Mouse (Mus musculus) telencephalon, adult 2 months (tissue): ENCODE data around the gene Tbx6.

Experiments
- DNase-seq: peaks from one replicate; pipeline ENCODE4 v3.0.0-alpha.2; 2011; ENCODE audit warnings: low read depth, low spot score

The Tbx6 gene

GRCm38 (mm10) chr7:126794271-126794605 is 13.0 kb downstream of the Tbx6 start:
- DNase-seq, result no peak

DNA sequence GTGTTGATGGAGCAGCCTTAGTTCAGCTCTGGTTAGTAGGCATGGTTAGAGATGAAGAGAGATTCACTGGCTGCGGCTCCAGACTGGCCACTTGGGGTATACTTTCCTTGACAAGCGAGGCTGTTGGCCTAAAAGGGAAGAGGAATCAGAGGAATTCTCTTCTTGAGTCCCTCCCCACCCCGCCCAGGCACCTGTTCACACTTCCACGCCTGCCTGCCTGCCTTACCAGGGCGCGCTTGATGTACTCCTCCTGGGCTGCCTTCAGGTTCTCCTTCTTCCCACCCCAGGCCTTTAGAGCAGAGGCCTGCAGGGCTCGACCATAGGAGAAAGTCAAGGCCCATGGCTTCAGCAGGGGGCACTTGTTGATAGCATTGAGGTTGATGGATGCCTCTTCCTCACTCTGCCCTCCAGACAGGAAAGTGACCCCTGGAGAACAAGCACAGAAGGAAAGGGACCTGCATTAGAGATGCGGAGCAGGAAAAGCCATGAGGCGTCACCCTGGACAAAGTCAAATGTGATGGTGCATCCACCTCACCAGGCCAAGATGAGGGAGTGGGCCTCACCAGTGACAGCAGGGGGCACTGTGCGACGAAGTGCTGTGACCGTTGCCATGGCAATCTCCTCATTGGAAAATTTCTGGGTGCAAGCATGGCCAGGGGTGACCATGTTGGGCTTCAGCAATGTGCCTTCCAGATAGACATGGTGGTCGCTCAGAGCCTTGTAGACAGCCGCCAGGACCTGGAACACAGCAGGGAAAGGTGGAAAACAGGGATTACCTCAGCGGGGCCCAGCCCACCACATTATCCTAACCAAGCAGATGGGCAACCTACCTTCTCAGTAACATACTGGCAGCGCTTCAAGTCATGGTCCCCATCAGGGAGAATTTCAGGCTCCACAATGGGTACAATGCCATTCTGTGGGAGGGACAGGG is 14.4 kb downstream of the Tbx6 start:
- DNase-seq, result no peak

- DNase-seq, result no peak
Measured at GRCm38 (mm10) chr7:126796350-126796932, 15.2 kb downstream of the Tbx6 start.

GRCm38 (mm10) chr7:126797411-126798126 is 16.3 kb downstream of the Tbx6 start, which contains the start of gene Fam57b:
Fam57b (plus strand) TSS chr7:126797668.
- no peak for DNase-seq

GRCm38 (mm10) chr7:126798127-126799049 is 17.1 kb downstream of the Tbx6 start:
- no peak for DNase-seq

- peak; percentile 98 for DNase-seq
Measured at GRCm38 (mm10) chr7:126799050-126799467, 17.8 kb downstream of the Tbx6 start.

- no peak for DNase-seq
Measured at GRCm38 (mm10) chr7:126799468-126800268, 18.4 kb downstream of the Tbx6 start.

DNA sequence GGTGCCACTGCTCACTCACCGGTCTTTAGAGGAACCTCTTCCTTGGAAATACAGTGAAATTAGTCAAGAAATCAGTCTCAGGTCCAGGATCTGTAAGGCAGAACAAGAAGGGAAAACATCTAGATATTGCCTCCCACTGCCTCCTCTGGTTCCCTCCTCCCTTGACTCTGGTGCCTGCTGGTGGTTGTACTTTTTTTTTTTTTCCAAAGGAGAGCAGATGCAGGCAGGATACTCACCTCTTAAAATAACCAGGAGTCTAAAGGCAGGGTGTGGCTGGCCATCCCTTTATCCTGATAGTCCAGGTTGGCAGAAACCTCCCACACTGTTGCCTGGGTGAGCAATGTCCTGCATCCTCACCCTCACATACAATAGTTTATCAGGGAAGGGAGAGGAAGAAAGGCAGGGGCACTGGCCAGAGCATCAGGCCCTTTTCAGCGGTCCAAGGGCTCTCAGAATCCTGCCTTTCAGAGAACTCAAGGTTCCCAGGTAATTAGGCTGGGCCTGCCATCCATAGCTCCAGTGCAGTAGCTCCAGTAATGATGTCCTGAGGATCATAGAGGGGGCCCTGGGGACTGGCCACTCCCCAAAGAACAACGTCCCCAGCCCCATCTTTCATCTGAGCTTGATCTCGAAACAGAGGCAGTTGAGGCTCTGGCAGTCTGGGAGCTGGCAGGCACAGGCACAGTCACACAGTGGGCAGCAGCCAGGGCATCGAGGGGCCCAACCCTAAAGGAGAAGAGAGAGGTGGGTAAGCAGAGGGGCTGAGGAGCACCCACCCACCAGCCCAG is 19.2 kb downstream of the Tbx6 start:
- DNase-seq, result peak; percentile 66

DNA sequence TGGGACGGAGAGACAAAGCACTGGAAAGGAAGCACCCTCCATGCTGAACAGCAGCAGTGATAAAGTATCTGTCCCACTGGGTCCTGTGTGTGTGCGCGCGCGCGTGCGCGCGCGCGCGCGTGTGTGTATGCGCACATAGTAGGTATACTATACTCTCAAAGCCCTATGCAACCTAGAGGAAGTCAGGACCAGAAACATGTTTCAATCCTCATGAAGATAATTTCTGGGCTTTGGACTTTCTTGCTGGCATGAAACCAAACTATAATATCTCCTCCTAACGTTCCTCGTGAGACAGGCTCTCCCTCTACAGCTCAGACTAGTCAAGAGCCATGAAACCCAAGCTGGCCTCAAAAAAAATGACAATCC is 19.8 kb downstream of the Tbx6 start:
- no peak for DNase-seq

DNA sequence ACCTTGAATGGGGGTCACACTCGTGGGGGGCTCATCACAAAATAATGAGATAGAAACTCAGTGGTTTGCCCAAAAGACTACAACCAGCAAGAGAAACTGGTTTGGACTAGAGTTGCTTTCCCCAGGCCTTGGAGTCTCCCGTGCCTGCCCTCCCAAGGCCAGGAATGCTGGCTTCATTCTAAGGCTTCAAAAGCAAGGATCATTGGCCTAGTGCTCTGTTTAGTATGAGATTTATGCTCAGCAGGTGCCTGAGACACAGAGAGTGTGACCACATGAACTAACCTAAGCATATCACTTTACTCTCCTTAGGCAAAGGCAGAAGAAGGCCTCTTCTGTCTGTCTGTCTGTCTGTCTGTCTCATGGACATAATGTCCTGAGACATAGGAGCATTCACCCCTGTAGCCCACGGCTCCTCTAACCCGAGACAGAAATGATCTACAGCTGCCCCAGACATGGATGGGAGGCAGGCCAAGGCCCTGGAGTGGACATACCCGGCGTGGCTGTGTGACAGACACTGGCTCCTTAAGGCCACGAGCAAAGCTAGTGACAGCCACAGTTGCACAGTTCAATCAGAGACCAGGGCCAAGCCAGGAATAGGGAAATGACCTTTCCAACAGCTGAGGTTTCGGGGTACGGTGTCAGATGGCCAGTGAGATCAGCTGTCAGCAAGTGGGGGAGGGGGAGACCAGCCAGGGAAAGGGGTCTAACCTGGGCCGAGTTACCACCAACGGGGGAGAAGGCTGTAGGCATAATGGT is 21.0 kb downstream of the Tbx6 start:
- no peak for DNase-seq

- DNase-seq, result no peak
Measured at GRCm38 (mm10) chr7:126803181-126803580, 21.9 kb downstream of the Tbx6 start.

- no peak for DNase-seq
Measured at GRCm38 (mm10) chr7:126803751-126804150, 22.5 kb downstream of the Tbx6 start.

DNA sequence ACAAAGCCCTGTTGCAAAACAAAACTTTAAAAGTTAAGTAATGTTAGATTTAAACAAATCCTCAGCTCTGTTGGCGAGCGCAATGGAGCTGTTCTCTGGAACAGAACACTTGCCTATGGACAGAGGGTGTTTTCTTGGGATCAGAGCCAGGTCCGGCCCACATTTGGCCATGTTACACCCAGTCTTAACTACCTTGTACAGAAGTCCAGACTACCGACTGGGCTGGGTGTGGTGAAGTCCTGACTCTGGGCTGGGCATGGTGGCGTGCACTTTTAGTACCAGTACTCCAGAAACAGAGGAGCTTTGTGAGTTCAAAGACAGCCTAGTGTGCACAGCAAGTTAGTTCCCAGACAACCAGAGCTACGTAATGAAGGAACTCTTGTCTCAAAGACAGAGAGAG is 25.7 kb downstream of the Tbx6 start:
- no peak for DNase-seq

- no peak for DNase-seq
Measured at GRCm38 (mm10) chr7:126807405-126807804, 26.1 kb downstream of the Tbx6 start.

DNA sequence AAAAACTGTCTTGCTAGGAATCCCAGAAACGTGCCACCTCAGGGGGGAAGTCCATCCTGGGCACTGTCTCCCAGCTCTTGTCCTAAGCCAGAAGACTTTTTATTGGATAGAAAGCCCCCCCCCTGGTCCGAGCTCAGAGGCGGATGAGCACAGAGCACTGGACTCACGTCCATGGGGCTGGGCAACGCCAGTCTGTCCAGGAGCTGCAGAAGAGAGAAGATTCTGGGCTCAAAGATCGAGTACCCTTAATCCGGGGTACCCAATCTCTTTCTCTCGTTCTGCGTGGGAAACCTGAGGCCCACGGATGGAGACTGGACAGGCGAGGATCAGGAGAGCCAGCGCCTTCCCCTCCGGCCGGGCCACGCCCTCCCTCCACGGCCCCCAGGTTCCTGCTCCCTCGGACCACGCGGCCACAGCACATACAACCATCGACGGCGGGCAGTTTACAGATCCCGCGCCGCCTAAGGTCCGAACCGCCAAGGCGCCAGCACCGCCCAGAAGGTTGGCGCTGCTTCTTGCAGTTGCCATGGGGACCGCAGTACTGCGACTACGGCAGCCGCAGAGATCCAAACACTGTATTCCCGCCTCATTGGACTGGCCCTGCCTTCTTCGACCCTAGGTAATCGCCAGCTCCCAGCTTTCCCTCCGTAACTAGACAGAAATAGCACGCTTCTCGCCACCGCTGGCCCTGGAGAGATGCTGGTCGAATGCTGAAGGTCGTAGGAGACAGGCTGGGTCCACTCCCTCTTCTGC is 27.6 kb downstream of the Tbx6 start:
- peak; percentile 89 for DNase-seq

- DNase-seq, result no peak
Measured at GRCm38 (mm10) chr7:126809723-126810369, 28.6 kb downstream of the Tbx6 start.

- no peak for DNase-seq
Measured at GRCm38 (mm10) chr7:126815726-126816222, 34.5 kb downstream of the Tbx6 start.

- DNase-seq, result no peak
Measured at GRCm38 (mm10) chr7:126816494-126816893, 35.2 kb downstream of the Tbx6 start.
